Mouse (Mus musculus): Measurements from ENCODE around the gene Cyp51. TPM values are rescaled to one million over a fixed set of nuclear protein-coding genes. Genes with fewer than 3 reads are reported as not detected.

The Cyp51 gene
- polyA plus RNA-seq, 1 experiment from 2014 or later, result 25.1 TPM

DNA sequence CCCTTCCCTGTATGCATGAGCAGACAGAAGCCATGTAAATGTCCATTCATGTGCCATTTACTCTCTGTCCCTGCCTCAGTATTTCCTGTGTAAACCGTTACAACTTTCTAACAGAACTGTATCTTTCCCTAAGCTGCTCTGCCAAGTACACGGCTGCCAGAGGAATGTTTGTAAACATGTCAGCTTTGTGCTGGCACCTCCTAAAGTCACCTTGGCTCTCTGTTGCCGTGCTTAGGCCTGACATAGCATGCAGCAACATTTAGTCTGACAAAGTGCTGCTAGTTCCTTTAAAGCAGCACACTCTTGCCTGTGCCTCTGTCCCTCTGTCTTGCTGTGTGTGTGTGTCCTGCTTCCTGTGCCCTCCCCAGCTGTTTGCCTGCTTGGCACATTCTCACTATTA is 37.3 kb downstream of the Cyp51 start:
- no peaks in the 10 kb centered on the region for H3K79me2 ChIP-seq (ENCODE audit: inconsistent target)
- H3K4me3 ChIP-seq (ENCODE audit: inconsistent target), result no peak overlapping the region
- no peak overlapping the region for H3K27ac ChIP-seq
- H3K36me3 ChIP-seq (ENCODE audit: inconsistent target), result peaks cover 47% of the 10 kb centered on the region
- 88% methylated on average over 3 of the region's 3 CpGs for WGBS (ENCODE audit: missing documents)

DNA sequence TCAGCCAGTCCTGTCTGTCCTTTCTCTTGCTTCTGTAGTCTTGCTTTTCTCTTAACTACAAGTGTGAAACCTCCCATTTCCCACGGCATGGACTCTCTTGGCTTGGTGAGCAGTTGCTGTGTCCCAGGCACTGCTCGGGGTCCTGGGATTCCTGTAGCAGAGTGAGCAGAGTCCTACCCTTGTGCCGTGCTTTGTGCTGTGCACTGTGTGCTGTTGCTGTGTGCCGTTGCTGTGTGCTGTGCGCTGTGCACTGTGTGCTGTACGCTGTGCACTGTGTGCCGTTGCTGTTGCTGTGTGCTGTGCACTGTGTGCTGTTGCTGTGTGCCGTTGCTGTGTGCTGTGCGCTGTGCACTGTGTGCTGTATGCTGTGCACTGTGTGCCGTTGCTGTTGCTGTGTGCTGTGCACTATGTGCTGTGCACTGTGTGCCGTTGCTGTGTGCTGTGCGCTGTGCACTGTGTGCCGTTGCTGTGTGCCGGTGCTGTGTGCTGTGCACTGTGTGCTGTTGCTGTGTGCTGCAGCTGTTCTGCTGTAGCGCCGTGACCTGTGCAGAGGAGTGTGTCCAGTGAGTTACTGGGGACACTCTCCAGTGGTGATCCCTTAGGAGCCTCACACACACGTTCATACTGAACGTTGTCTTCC is 38.0 kb downstream of the Cyp51 start:
- Histone ChIP-seq H3K79me2 (ENCODE audit: inconsistent target) (no peaks in the 10 kb centered on the region), H3K36me3 (ENCODE audit: inconsistent target) (peaks cover 44% of the 10 kb centered on the region), H3K4me3 (ENCODE audit: inconsistent target) (no peak overlapping the region), H3K27ac (no peak overlapping the region)
- WGBS (ENCODE audit: missing documents), result 94% methylated on average over 18 of the region's 18 CpGs

DNA sequence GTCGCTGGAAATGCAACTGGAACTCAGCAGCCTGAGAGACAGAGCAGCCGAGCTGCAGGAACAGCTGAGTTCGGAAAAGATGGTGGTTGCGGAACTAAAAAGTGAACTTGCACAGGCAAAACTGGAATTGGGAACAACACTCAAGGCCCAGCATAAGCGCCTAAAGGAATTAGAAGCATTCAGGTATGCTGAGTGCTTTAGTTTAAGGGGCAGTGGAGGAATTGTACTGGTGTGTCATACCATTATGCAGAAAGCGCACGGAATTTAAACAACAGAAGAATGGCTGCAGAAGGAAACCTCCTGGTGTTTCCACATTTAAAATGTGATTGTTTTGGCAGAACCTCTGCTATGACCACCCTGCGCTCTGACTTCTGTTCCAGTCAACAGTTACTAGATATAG is 44.2 kb downstream of the Cyp51 start:
- Histone ChIP-seq H3K4me3 (ENCODE audit: inconsistent target) (no peak overlapping the region), H3K36me3 (ENCODE audit: inconsistent target) (peaks cover 61% of the 10 kb centered on the region), H3K79me2 (ENCODE audit: inconsistent target) (no peaks in the 10 kb centered on the region), H3K27ac (no peak overlapping the region)
- 98% methylated on average over 8 of the region's 8 CpGs for WGBS (ENCODE audit: missing documents)

- 86% methylated on average over 2 of the region's 2 CpGs for WGBS (ENCODE audit: missing documents)
- Histone ChIP-seq H3K79me2 (ENCODE audit: inconsistent target) (no peaks in the 10 kb centered on the region), H3K4me3 (ENCODE audit: inconsistent target) (no peak overlapping the region), H3K27ac (no peak overlapping the region), H3K36me3 (ENCODE audit: inconsistent target) (peaks cover 35% of the 10 kb centered on the region)
Observed at GRCm38 (mm10) chr5:4040922-4041321, 63.6 kb downstream of the Cyp51 start.

GRCm38 (mm10) chr5:4040372-4040771 is 64.2 kb downstream of the Cyp51 start:
- Histone ChIP-seq H3K36me3 (ENCODE audit: inconsistent target) (peaks cover 39% of the 10 kb centered on the region), H3K4me3 (ENCODE audit: inconsistent target) (no peak overlapping the region), H3K79me2 (ENCODE audit: inconsistent target) (no peaks in the 10 kb centered on the region), H3K27ac (no peak overlapping the region)
- 94% methylated on average over 6 of the region's 6 CpGs for WGBS (ENCODE audit: missing documents)

DNA sequence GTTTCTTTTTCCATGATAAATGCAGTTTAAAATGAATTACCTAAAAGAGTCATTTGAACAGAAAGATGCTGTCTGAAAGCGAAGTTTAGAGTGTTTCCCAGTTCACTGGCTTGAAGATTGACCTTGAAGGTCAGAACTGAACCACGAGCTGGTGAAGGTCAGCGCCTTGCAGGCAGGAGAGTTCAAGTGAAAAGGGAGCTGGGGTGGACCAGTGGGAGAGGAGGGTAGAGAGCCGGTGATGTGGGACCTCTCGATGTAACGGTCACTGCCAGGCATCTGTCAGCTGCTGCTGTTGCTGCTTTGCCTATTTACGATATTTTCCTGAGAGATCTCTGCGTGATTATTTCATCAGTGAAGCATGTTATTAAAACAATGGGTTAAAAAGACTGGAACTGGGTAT is 65.2 kb downstream of the Cyp51 start:
- Histone ChIP-seq H3K79me2 (ENCODE audit: inconsistent target) (no peaks in the 10 kb centered on the region), H3K36me3 (ENCODE audit: inconsistent target) (peaks cover 42% of the 10 kb centered on the region; the same call in 1 of the 2 replicates), H3K4me3 (ENCODE audit: inconsistent target) (no peak overlapping the region), H3K27ac (no peak overlapping the region)
- 97% methylated on average over 8 of the region's 8 CpGs for WGBS (ENCODE audit: missing documents)

DNA sequence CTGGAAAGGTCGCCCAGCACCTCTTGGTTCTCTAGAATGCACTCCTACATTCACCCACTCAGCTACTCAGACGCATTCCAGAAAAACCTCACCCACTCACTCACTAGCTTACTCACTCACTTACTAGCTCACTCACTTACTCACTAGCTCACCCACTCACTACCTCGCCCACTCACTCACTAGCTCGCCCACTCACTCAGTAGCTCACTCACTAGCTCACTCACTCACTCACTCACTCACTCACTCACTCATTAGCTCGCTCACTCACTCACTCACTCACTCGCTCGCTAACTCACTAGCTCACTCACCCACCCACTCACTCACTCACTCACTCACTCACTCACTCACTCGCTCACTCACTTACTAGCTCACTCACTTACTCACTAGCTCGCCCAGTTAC is 67.9 kb downstream of the Cyp51 start:
- no peak overlapping the region for H3K4me3 ChIP-seq (ENCODE audit: inconsistent target)
- 90% methylated on average over 9 of the region's 9 CpGs for WGBS (ENCODE audit: missing documents)
- H3K27ac ChIP-seq, result no peak overlapping the region
- no peaks in the 10 kb centered on the region for H3K79me2 ChIP-seq (ENCODE audit: inconsistent target)
- H3K36me3 ChIP-seq (ENCODE audit: inconsistent target), result peaks cover 38% of the 10 kb centered on the region; the same call in 1 of the 2 replicates

- peaks cover 38% of the 10 kb centered on the region; the same call in 1 of the 2 replicates for H3K36me3 ChIP-seq (ENCODE audit: inconsistent target)
- H3K27ac ChIP-seq, result no peak overlapping the region
- H3K4me3 ChIP-seq (ENCODE audit: inconsistent target), result no peak overlapping the region
- H3K79me2 ChIP-seq (ENCODE audit: inconsistent target), result no peaks in the 10 kb centered on the region
- 52% methylated on average over 4 of the region's 4 CpGs for WGBS (ENCODE audit: missing documents)
Observed at GRCm38 (mm10) chr5:4031846-4032245, 72.7 kb downstream of the Cyp51 start.

Other genes with a start within 250 kb of the Cyp51 start
- 3.6 to 6.6 TPM (median 5.8 TPM) in 3 replicates for gene Mterf1a, start 210.8 kb downstream of the Cyp51 start, polyA plus RNA-seq (2018)
- gene Akap9, start 176.7 kb downstream of the Cyp51 start, polyA plus RNA-seq (2018), result 12.9 to 22.6 TPM (median 14.1 TPM) in 3 replicates
- 0.74 to 1.9 TPM (median 0.90 TPM) in 3 replicates for gene Mterf1b, start 87.6 kb upstream of the Cyp51 start, polyA plus RNA-seq (2018)

Data from macrophage (primary cell).